Mouse (Mus musculus) neural tube, embryonic 11.5 days (tissue): Measurements from ENCODE around the gene Ptprj. TPM values are rescaled to one million over a fixed set of nuclear protein-coding genes. Genes with fewer than 3 reads are reported as not detected.
A peak's percentile ranks its signal among the peaks of the same experiment; 100 is the strongest.

Experiments used
- ATAC-seq: fragments of 200-750 bp; cut with Nextera tagmentation; 2 replicates; pipeline ENCODE4 v1.8.0; 2017; ENCODE audit warnings: moderate number of reproducible peaks, mild to moderate bottlenecking, moderate TSS enrichment, moderate library complexity; ENCODE audit not compliant: insufficient read depth, low FRiP score, low TSS enrichment
- DNase-seq: peaks from one replicate; pipeline ENCODE4 v3.0.0-alpha.2; 2015; ENCODE audit warnings: low spot score
- H3K27ac ChIP-seq: fragments of 300-500 bp; sonication (generic); 2 replicates; pipeline ENCODE4 v1.5.1; 2014; ENCODE audit warnings: low read depth, mild to moderate bottlenecking, low read length
- H3K27me3 ChIP-seq: fragments of 300-500 bp; sonication (generic); 2 replicates; pipeline ENCODE4 v1.6.1; 2014; ENCODE audit warnings: mild to moderate bottlenecking, low read length, mixed read lengths; ENCODE audit not compliant: control insufficient read depth, insufficient read depth
- H3K36me3 ChIP-seq: fragments of 300-500 bp; sonication (generic); 2 replicates; pipeline ENCODE4 v1.6.1; 2014; ENCODE audit warnings: mild to moderate bottlenecking, low read length, moderate library complexity, mixed read lengths; ENCODE audit not compliant: control insufficient read depth, insufficient read depth
- H3K4me1 ChIP-seq: fragments of 300-500 bp; sonication (generic); 2 replicates; pipeline ENCODE4 v1.6.1; 2014; ENCODE audit warnings: low read length, mixed read lengths; ENCODE audit not compliant: control insufficient read depth, insufficient read depth
- H3K4me2 ChIP-seq: fragments of 300-500 bp; sonication (generic); 2 replicates; pipeline ENCODE4 v1.6.1; 2014; ENCODE audit warnings: low read depth, mild to moderate bottlenecking, moderate library complexity
- H3K4me3 ChIP-seq: fragments of 300-500 bp; sonication (generic); 2 replicates; pipeline ENCODE4 v1.5.1; 2014; ENCODE audit warnings: low read depth, low read length
- H3K9ac ChIP-seq: fragments of 300-500 bp; sonication (generic); 2 replicates; pipeline ENCODE4 v1.6.1; 2014; ENCODE audit warnings: mild to moderate bottlenecking, low read length
- H3K9me3 ChIP-seq: fragments of 300-500 bp; sonication (generic); 2 replicates; pipeline ENCODE4 v1.6.1; 2016; ENCODE audit warnings: low read length; ENCODE audit not compliant: control insufficient read depth
- WGBS: fragments of 180-500 bp; shearing (Covaris S2); extraction: QIAGEN DNeasy Blood & Tissue Kit; methylation state at CpG from one replicate; pipeline ENCODE4 v1.1.7; 2014; 5-methylcytosine and 5-hydroxymethylcytosine counted together
- polyA plus RNA-seq: library from polyadenylated mRNA; unstranded; fragments of >200 nt; fragmentation: Nextera tagmentation; extraction: Ambion mirVana; gene quantifications from 2 replicates; pipeline ENCODE4 v1.2.1, GENCODE M21; 2014

Ptprj gene
- polyA plus RNA-seq, 1 experiment from 2014 or later: 3.7 TPM

GRCm38 (mm10) chr2:90496680-90497074, 83.8 kb downstream of the Ptprj start:
- H3K27me3 ChIP-seq: no peaks in the 10 kb centered on the region
- H3K36me3 ChIP-seq: no peaks in the 10 kb centered on the region
- WGBS: 81% methylated on average over 5 of the region's 5 CpGs
- H3K4me2 ChIP-seq: no peak overlapping the region
- H3K9ac ChIP-seq: no peak overlapping the region
- no peak overlapping the region for H3K27ac ChIP-seq
- H3K4me1 ChIP-seq: no peaks in the 10 kb centered on the region
- no peak overlapping the region for H3K4me3 ChIP-seq
- no peak for DNase-seq
- H3K9me3 ChIP-seq: no peaks in the 10 kb centered on the region
- no peak for ATAC-seq

- no peak overlapping the region for H3K4me2 ChIP-seq
- DNase-seq (no peak), ATAC-seq (no peak)
- no peaks in the 10 kb centered on the region for H3K36me3 ChIP-seq
- no peaks in the 10 kb centered on the region for H3K4me1 ChIP-seq
- no peaks in the 10 kb centered on the region for H3K27me3 ChIP-seq
- H3K27ac ChIP-seq: no peak overlapping the region
- no peak overlapping the region for H3K9ac ChIP-seq
- H3K9me3 ChIP-seq: no peaks in the 10 kb centered on the region
- no peak overlapping the region for H3K4me3 ChIP-seq
- 88% methylated on average over 4 of the region's 4 CpGs for WGBS
Observed at GRCm38 (mm10) chr2:90496012-90496679, 84.3 kb downstream of the Ptprj start.

- no peak overlapping the region for H3K4me2 ChIP-seq
Observed at GRCm38 (mm10) chr2:90490279-90491046, 90.0 kb downstream of the Ptprj start.

GRCm38 (mm10) chr2:90489839-90490238, 90.6 kb downstream of the Ptprj start:
- no peak for DNase-seq
- Histone ChIP-seq H3K27me3 (no peaks in the 10 kb centered on the region), H3K27ac (no peak overlapping the region), H3K36me3 (no peaks in the 10 kb centered on the region), H3K9ac (no peak overlapping the region), H3K4me1 (no peaks in the 10 kb centered on the region), H3K9me3 (no peaks in the 10 kb centered on the region), H3K4me2 (no peak overlapping the region), H3K4me3 (no peak overlapping the region)
- no peak for ATAC-seq
- WGBS: 82% methylated on average over 4 of the region's 4 CpGs

More at GRCm38 (mm10) chr2:90490279-90491046, 90.0 kb downstream of the Ptprj start:
- no peaks in the 10 kb centered on the region for H3K9me3 ChIP-seq
- H3K36me3 ChIP-seq: no peaks in the 10 kb centered on the region
- no peaks in the 10 kb centered on the region for H3K4me1 ChIP-seq
- H3K27me3 ChIP-seq: no peaks in the 10 kb centered on the region
- DNase-seq (peak; percentile 18), ATAC-seq (no peak)
- H3K27ac ChIP-seq: no peak overlapping the region
- 65% methylated on average over 13 of the region's 13 CpGs for WGBS
- H3K4me3 ChIP-seq: no peak overlapping the region
- H3K9ac ChIP-seq: no peak overlapping the region

GRCm38 (mm10) chr2:90488690-90489590, 91.5 kb downstream of the Ptprj start:
- ATAC-seq: no peak
- Histone ChIP-seq H3K4me2 (no peak overlapping the region), H3K27ac (no peak overlapping the region)

GRCm38 (mm10) chr2:90487471-90488238, 92.8 kb downstream of the Ptprj start:
- ATAC-seq: no peak
- WGBS: 89% methylated on average over 11 of the region's 11 CpGs
- no peak for DNase-seq

More at GRCm38 (mm10) chr2:90488690-90489590, 91.5 kb downstream of the Ptprj start:
- Histone ChIP-seq H3K4me3 (no peak overlapping the region), H3K4me1 (no peaks in the 10 kb centered on the region), H3K27me3 (no peaks in the 10 kb centered on the region), H3K9ac (no peak overlapping the region), H3K9me3 (no peaks in the 10 kb centered on the region), H3K36me3 (no peaks in the 10 kb centered on the region)
- no peak for DNase-seq
- 88% methylated on average over 8 of the region's 8 CpGs for WGBS

GRCm38 (mm10) chr2:90486226-90486755, 94.2 kb downstream of the Ptprj start:
- Histone ChIP-seq H3K36me3 (no peaks in the 10 kb centered on the region), H3K9me3 (no peaks in the 10 kb centered on the region), H3K27me3 (no peaks in the 10 kb centered on the region), H3K4me1 (no peaks in the 10 kb centered on the region), H3K4me3 (no peak overlapping the region), H3K9ac (no peak overlapping the region), H3K27ac (no peak overlapping the region), H3K4me2 (no peak overlapping the region)
- DNase-seq: no peak
- no peak for ATAC-seq
- WGBS: 70% methylated on average over 3 of the region's 3 CpGs

More at GRCm38 (mm10) chr2:90487471-90488238, 92.8 kb downstream of the Ptprj start:
- Histone ChIP-seq H3K27me3 (no peaks in the 10 kb centered on the region), H3K36me3 (no peaks in the 10 kb centered on the region), H3K4me3 (no peak overlapping the region), H3K27ac (no peak overlapping the region), H3K9ac (no peak overlapping the region), H3K9me3 (no peaks in the 10 kb centered on the region), H3K4me2 (no peak overlapping the region), H3K4me1 (no peaks in the 10 kb centered on the region)

GRCm38 (mm10) chr2:90481505-90481904, 98.9 kb downstream of the Ptprj start:
- ATAC-seq (no peak), DNase-seq (no peak)
- no peak overlapping the region for H3K4me2 ChIP-seq
- 89% methylated on average over 6 of the region's 6 CpGs for WGBS
- no peak overlapping the region for H3K27ac ChIP-seq
- H3K9me3 ChIP-seq: no peaks in the 10 kb centered on the region
- H3K9ac ChIP-seq: no peak overlapping the region
- H3K4me3 ChIP-seq: no peak overlapping the region
- H3K4me1 ChIP-seq: 0 out of 2 replicates have a peak, but pooled peaks cover 5% of the 10 kb centered on the region
- H3K36me3 ChIP-seq: no peaks in the 10 kb centered on the region
- H3K27me3 ChIP-seq: no peaks in the 10 kb centered on the region
